Mouse (Mus musculus) forebrain, embryonic 11.5 days (tissue): ENCODE data around the gene Gtf2e1. TPM values are rescaled to one million over a fixed set of nuclear protein-coding genes. Genes with fewer than 3 reads are reported as not detected.
A peak's percentile ranks its signal among the peaks of the same experiment; 100 is the strongest.

Experiments
- ATAC-seq: fragments of 200-750 bp; cut with Nextera tagmentation; replicated peaks from 2 replicates; pipeline ENCODE4 v1.8.0; 2017; ENCODE audit warnings: moderate TSS enrichment; ENCODE audit not compliant: low FRiP score
- DNase-seq: peaks from one replicate; pipeline ENCODE4 v3.0.0-alpha.2; 2017; ENCODE audit warnings: low spot score
- H3K27ac ChIP-seq: fragments of 300-500 bp; sonication (generic); 2 replicates; pipeline ENCODE4 v1.5.1; 2014; ENCODE audit warnings: low read depth, low read length
- H3K27me3 ChIP-seq: fragments of 300-500 bp; sonication (generic); 2 replicates; pipeline ENCODE4 v1.6.1; 2014; ENCODE audit warnings: mild to moderate bottlenecking, low read length, mixed read lengths; ENCODE audit not compliant: control insufficient read depth, insufficient read depth
- H3K36me3 ChIP-seq: fragments of 300-500 bp; sonication (generic); 2 replicates; pipeline ENCODE4 v1.6.1; 2014; ENCODE audit warnings: mild to moderate bottlenecking, low read length, moderate library complexity, mixed read lengths; ENCODE audit not compliant: control insufficient read depth, insufficient read depth
- H3K4me1 ChIP-seq: fragments of 300-500 bp; sonication (generic); replicated peaks from 2 replicates; pipeline ENCODE4 v1.6.1; 2014; ENCODE audit warnings: low read length, mixed read lengths; ENCODE audit not compliant: control insufficient read depth, insufficient read depth
- H3K4me2 ChIP-seq: fragments of 300-500 bp; sonication (generic); 2 replicates; pipeline ENCODE4 v1.6.1; 2014; ENCODE audit warnings: low read depth, mild to moderate bottlenecking, low read length, moderate library complexity, mixed read lengths; ENCODE audit not compliant: severe bottlenecking
- H3K4me3 ChIP-seq: fragments of 300-500 bp; sonication (generic); 2 replicates; pipeline ENCODE4 v1.5.1; 2014; ENCODE audit warnings: low read depth, low read length
- H3K9ac ChIP-seq: fragments of 300-500 bp; sonication (generic); 2 replicates; pipeline ENCODE4 v1.6.1; 2014; ENCODE audit warnings: low read length
- H3K9me3 ChIP-seq: fragments of 300-500 bp; sonication (generic); 2 replicates; pipeline ENCODE4 v1.6.1; 2016; ENCODE audit warnings: low read length, mixed read lengths; ENCODE audit not compliant: control insufficient read depth
- WGBS: fragments of 180-500 bp; shearing (Covaris S2); extraction: QIAGEN DNeasy Blood & Tissue Kit; methylation state at CpG from one replicate; pipeline ENCODE4 v1.1.7; 2014; 5-methylcytosine and 5-hydroxymethylcytosine counted together
- polyA plus RNA-seq: library from polyadenylated mRNA; unstranded; fragments of >200 nt; fragmentation: Nextera tagmentation; extraction: Ambion mirVana; gene quantifications from 2 replicates; pipeline ENCODE4 v1.2.1, GENCODE M21; 2014

Gene Gtf2e1
- 56.5 and 60.9 TPM in 2 replicates for polyA plus RNA-seq

GRCm38 (mm10) chr16:37539611-37540580, at the start of gene Gtf2e1, which contains the start of gene Rabl3:
Gene Gtf2e1 (minus strand): TSS chr16:37539789.
Gene Rabl3 (plus strand): TSS chr16:37539885.
- Histone ChIP-seq H3K9me3 (no peaks in the 10 kb centered on the region), H3K27me3 (no peaks in the 10 kb centered on the region), H3K36me3 (no peaks in the 10 kb centered on the region), H3K9ac (peak within 1 kb of the TSS; percentile 91), H3K4me2 (peak within 1 kb of the TSS; percentile 78), H3K27ac (peak within 1 kb of the TSS; percentile 43; the same call in 1 of the 2 replicates), H3K4me3 (peak within 1 kb of the TSS; percentile 82), H3K4me1 (peaks cover 3% of the 10 kb centered on the region)
- peak; percentile 96 for DNase-seq
- peak; percentile 99 for ATAC-seq
- 2% methylated on average over 41 of the region's 41 CpGs for WGBS

GRCm38 (mm10) chr16:37585129-37585563, 45.6 kb upstream of the Gtf2e1 start:
- peak overlapping the region; percentile 54; the same call in 1 of the 2 replicates for H3K4me2 ChIP-seq
- H3K4me3 ChIP-seq, result no peak overlapping the region
- ATAC-seq (peak; percentile 32), DNase-seq (no peak)
- no peaks in the 10 kb centered on the region for H3K9me3 ChIP-seq
- no peaks in the 10 kb centered on the region for H3K36me3 ChIP-seq
- H3K9ac ChIP-seq, result peak overlapping the region; percentile 59
- peak overlapping the region; percentile 95; the same call in 1 of the 2 replicates for H3K27ac ChIP-seq
- no peaks in the 10 kb centered on the region for H3K27me3 ChIP-seq
- H3K4me1 ChIP-seq, result peaks cover 6% of the 10 kb centered on the region; the same call in 1 of the 2 replicates
- WGBS, result 48% methylated on average over 8 of the region's 8 CpGs

GRCm38 (mm10) chr16:37584218-37585035, 44.8 kb upstream of the Gtf2e1 start:
- Histone ChIP-seq H3K27ac (peak overlapping the region; percentile 95), H3K36me3 (no peaks in the 10 kb centered on the region), H3K9me3 (no peaks in the 10 kb centered on the region), H3K4me2 (peak overlapping the region; percentile 54), H3K4me1 (peaks cover 6% of the 10 kb centered on the region; the same call in 1 of the 2 replicates), H3K4me3 (peak overlapping the region; percentile 20), H3K27me3 (no peaks in the 10 kb centered on the region), H3K9ac (peak overlapping the region; percentile 59)
- WGBS, result 1% methylated on average over 25 of the region's 25 CpGs
- ATAC-seq (peak; percentile 90), DNase-seq (peak; percentile 83)

GRCm38 (mm10) chr16:37583801-37584200, 44.2 kb upstream of the Gtf2e1 start:
- ATAC-seq, result no peak
- peaks cover 6% of the 10 kb centered on the region; the same call in 1 of the 2 replicates for H3K4me1 ChIP-seq
- H3K9ac ChIP-seq, result peak overlapping the region; percentile 59
- H3K27ac ChIP-seq, result peak overlapping the region; percentile 95
- peak overlapping the region; percentile 20; the same call in 1 of the 2 replicates for H3K4me3 ChIP-seq
- peak overlapping the region; percentile 54 for H3K4me2 ChIP-seq
- H3K9me3 ChIP-seq, result no peaks in the 10 kb centered on the region
- H3K36me3 ChIP-seq, result no peaks in the 10 kb centered on the region
- no peaks in the 10 kb centered on the region for H3K27me3 ChIP-seq
- 33% methylated on average over 6 of the region's 6 CpGs for WGBS
- DNase-seq, result no peak

GRCm38 (mm10) chr16:37583306-37583705, 43.7 kb upstream of the Gtf2e1 start:
- Histone ChIP-seq H3K27me3 (no peaks in the 10 kb centered on the region), H3K4me1 (peaks cover 6% of the 10 kb centered on the region; the same call in 1 of the 2 replicates), H3K27ac (peak overlapping the region; percentile 95; the same call in 1 of the 2 replicates), H3K4me3 (no peak overlapping the region), H3K9ac (no peak overlapping the region), H3K36me3 (no peaks in the 10 kb centered on the region), H3K9me3 (no peaks in the 10 kb centered on the region), H3K4me2 (no peak overlapping the region)
- DNase-seq (no peak), ATAC-seq (no peak)
- 69% methylated on average over 3 of the region's 3 CpGs for WGBS

DNA sequence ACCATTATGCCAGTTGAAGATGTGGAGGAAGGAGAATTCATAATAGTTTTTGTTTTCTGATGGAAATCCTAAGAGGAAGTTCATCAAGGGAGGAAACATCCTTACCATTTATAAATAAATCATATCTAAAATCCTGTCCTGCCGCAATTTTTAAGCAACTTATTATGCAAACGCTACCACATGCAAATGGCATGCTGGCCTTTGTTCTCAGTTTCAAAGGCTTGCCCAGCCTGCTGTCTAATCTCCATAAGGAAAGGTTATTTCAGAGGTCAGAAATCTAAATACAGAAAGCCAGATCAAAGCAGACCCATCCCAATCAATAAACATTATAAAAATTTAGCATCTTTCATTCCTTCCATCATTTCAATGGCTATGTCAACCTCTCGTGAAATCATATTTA, 42.3 kb upstream of the Gtf2e1 start:
- Histone ChIP-seq H3K9me3 (no peaks in the 10 kb centered on the region), H3K36me3 (no peaks in the 10 kb centered on the region), H3K27me3 (no peaks in the 10 kb centered on the region), H3K27ac (no peak overlapping the region), H3K9ac (no peak overlapping the region), H3K4me3 (no peak overlapping the region), H3K4me1 (peaks cover 6% of the 10 kb centered on the region; the same call in 1 of the 2 replicates), H3K4me2 (no peak overlapping the region)
- no peak for ATAC-seq
- 65% methylated on average over 3 of the region's 3 CpGs for WGBS
- no peak for DNase-seq

- DNase-seq (no peak), ATAC-seq (no peak)
- Histone ChIP-seq H3K4me2 (no peak overlapping the region), H3K27ac (no peak overlapping the region), H3K27me3 (no peaks in the 10 kb centered on the region), H3K36me3 (no peaks in the 10 kb centered on the region), H3K4me1 (peaks cover 6% of the 10 kb centered on the region; the same call in 1 of the 2 replicates), H3K9me3 (no peaks in the 10 kb centered on the region), H3K9ac (no peak overlapping the region), H3K4me3 (no peak overlapping the region)
- WGBS, result 93% methylated on average over 4 of the region's 4 CpGs
Measured at GRCm38 (mm10) chr16:37580651-37581050, 41.1 kb upstream of the Gtf2e1 start.

DNA sequence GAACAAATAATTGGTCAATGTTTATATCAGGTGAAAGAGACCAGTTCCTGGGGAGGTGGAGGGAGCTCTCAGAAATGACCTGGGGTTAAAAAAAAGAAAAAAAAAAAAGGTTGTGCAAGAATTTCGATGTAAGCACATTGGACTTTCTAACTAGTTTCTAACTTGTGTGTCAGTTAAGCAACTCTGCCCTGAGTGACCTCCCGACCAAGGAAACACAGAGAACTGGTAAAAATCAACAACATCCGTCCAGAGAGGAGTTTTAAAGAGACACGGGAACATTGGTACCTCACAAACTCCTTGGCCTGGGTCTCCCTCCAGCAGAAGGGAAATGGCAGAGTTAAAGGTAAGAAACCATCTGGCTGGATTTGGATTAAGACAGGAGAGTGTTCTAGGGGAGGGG, 40.4 kb upstream of the Gtf2e1 start, which contains the start of gene Hgd:
TSS of gene Hgd (plus strand) at position 160 of the 400 bp plus-strand sequence.
- no peak within 1 kb of the TSS for H3K9ac ChIP-seq
- H3K27me3 ChIP-seq, result no peaks in the 10 kb centered on the region
- ATAC-seq (no peak), DNase-seq (no peak)
- no peak within 1 kb of the TSS for H3K4me3 ChIP-seq
- peaks cover 6% of the 10 kb centered on the region; the same call in 1 of the 2 replicates for H3K4me1 ChIP-seq
- no peak within 1 kb of the TSS for H3K4me2 ChIP-seq
- no peak within 1 kb of the TSS for H3K27ac ChIP-seq
- no peaks in the 10 kb centered on the region for H3K36me3 ChIP-seq
- H3K9me3 ChIP-seq, result no peaks in the 10 kb centered on the region
- WGBS, result 75% methylated on average over 4 of the region's 4 CpGs
